Mouse (Mus musculus) midbrain, embryonic 16.5 days (tissue): ENCODE data around the gene Iqcf1. TPM values are rescaled to one million over a fixed set of nuclear protein-coding genes. Genes with fewer than 3 reads are reported as not detected.

ENCODE experiments used
- ATAC-seq: fragments of 200-750 bp; cut with Nextera tagmentation; 2 replicates; pipeline ENCODE4 v1.8.0; 2017; ENCODE audit warnings: moderate TSS enrichment
- H3K27ac ChIP-seq: fragments of 300-500 bp; sonication (generic); 2 replicates; pipeline ENCODE4 v1.5.1; 2014; ENCODE audit warnings: mild to moderate bottlenecking, low read length, mixed read lengths
- H3K27me3 ChIP-seq: fragments of 300-500 bp; sonication (generic); 2 replicates; pipeline ENCODE4 v1.6.1; 2014; ENCODE audit warnings: low read depth, low read length, mixed read lengths; ENCODE audit not compliant: control insufficient read depth, insufficient read depth
- H3K36me3 ChIP-seq: fragments of 300-500 bp; sonication (generic); 2 replicates; pipeline ENCODE4 v1.6.1; 2014; ENCODE audit warnings: mild to moderate bottlenecking, low read length, moderate library complexity, mixed read lengths; ENCODE audit not compliant: control insufficient read depth, insufficient read depth
- H3K4me1 ChIP-seq: fragments of 300-500 bp; sonication (generic); 2 replicates; pipeline ENCODE4 v1.6.1; 2014; ENCODE audit warnings: mild to moderate bottlenecking, low read length, mixed read lengths; ENCODE audit not compliant: control insufficient read depth, insufficient read depth
- H3K4me2 ChIP-seq: fragments of 300-500 bp; sonication (generic); 2 replicates; pipeline ENCODE4 v1.6.1; 2014; ENCODE audit warnings: mild to moderate bottlenecking, low read length, mixed read lengths
- H3K4me3 ChIP-seq: fragments of 300-500 bp; sonication (generic); 2 replicates; pipeline ENCODE4 v1.5.1; 2014; ENCODE audit warnings: low read depth, mild to moderate bottlenecking, low read length, moderate library complexity, mixed read lengths
- H3K9ac ChIP-seq: fragments of 300-500 bp; sonication (generic); 2 replicates; pipeline ENCODE4 v1.6.1; 2014; ENCODE audit warnings: low read depth, low read length, mixed read lengths
- H3K9me3 ChIP-seq: fragments of 300-500 bp; sonication (generic); replicated peaks from 2 replicates; pipeline ENCODE4 v1.6.1; 2014; ENCODE audit warnings: mild to moderate bottlenecking, low read length, mixed read lengths; ENCODE audit not compliant: control insufficient read depth, poor library complexity, severe bottlenecking
- WGBS: fragments of 180-500 bp; shearing (Covaris S2); extraction: QIAGEN DNeasy Blood & Tissue Kit; methylation state at CpG from one replicate; pipeline ENCODE4 v1.1.7; 2014; 5-methylcytosine and 5-hydroxymethylcytosine counted together
- polyA plus RNA-seq: library from polyadenylated mRNA; unstranded; fragments of >200 nt; fragmentation: Nextera tagmentation; extraction: Ambion mirVana; gene quantifications from 2 replicates; pipeline ENCODE4 v1.2.1, GENCODE M21; 2015

Gene Iqcf1
- not detected in 2 replicates for polyA plus RNA-seq

DNA sequence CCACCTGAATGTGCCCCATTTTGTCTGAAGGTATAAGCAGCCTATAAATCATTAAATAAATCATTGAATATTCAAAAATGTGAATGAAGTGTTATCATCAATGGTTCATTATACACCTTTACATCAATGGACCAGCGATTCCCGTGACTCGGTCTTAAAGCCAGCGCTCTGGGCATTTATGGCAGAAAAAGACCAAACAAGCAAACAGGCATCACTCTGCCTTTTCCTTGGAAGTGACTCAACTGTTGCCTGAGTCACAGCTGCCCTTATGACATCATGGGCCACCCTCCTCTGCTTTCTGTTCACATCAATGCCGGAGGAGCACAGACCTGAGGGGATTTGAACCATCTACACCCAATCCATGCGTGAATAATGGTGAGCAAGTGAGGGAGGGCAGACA is at the start of gene Iqcf1:
TSS of gene Iqcf1 (plus strand) at position 301 of the 400 bp plus-strand sequence.
- Histone ChIP-seq H3K27ac (no peak within 1 kb of the TSS), H3K9me3 (no peaks in the 10 kb centered on the region), H3K4me2 (no peak within 1 kb of the TSS), H3K27me3 (no peaks in the 10 kb centered on the region), H3K36me3 (no peaks in the 10 kb centered on the region), H3K9ac (no peak within 1 kb of the TSS), H3K4me1 (no peaks in the 10 kb centered on the region), H3K4me3 (no peak within 1 kb of the TSS)
- no peak for ATAC-seq
- WGBS, result 92% methylated on average over 6 of the region's 6 CpGs

DNA sequence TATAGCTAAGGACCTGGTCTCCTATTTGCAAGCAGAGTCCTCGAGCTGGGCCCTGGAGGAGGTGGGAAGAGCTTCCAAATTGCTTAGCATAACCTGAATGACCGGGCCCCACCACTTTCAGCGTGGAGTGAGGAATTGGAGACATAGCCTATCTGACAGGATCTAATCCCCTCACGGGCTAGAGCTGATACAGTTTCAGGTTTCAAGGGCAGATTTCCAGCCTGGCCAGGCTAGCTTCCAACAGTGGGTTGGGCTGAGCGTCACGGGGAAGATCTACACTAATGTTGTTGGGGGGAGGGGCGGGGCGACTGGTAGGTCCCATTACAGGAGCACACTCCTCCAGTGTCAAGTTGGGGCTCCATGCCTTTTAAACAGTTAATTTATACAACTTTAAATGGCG is 49.1 kb upstream of the Iqcf1 start:
- Histone ChIP-seq H3K9ac (no peak overlapping the region), H3K27me3 (no peaks in the 10 kb centered on the region), H3K4me2 (no peak overlapping the region), H3K9me3 (no peaks in the 10 kb centered on the region), H3K4me1 (peaks cover 41% of the 10 kb centered on the region), H3K36me3 (no peaks in the 10 kb centered on the region), H3K27ac (no peak overlapping the region), H3K4me3 (no peak overlapping the region)
- WGBS, result 24% methylated on average over 9 of the region's 9 CpGs
- ATAC-seq, result no peak

DNA sequence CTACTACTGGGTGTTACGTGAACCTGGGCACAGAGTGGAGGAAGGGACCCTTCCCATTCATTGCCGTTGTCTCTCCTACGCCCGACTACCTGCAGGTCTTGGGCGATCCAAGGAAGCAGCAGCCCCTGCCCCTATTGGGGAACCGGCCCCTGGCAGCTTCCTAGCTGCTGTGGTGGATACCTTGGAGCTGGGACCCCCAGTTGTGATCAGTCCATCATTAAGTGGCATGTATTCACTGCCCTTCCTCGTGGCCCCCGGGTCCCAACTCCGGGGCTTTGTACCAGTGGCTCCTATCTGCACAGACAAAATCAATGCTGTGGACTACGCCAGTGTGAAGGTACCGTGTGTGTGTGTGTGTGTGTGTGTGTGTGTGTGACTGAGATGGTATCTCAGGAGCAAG is 48.5 kb upstream of the Iqcf1 start:
- no peaks in the 10 kb centered on the region for H3K36me3 ChIP-seq
- WGBS, result 79% methylated on average over 11 of the region's 11 CpGs
- H3K27me3 ChIP-seq, result no peaks in the 10 kb centered on the region
- no peak overlapping the region for H3K27ac ChIP-seq
- no peak overlapping the region for H3K4me2 ChIP-seq
- no peaks in the 10 kb centered on the region for H3K9me3 ChIP-seq
- no peak overlapping the region for H3K9ac ChIP-seq
- ATAC-seq, result no peak
- H3K4me1 ChIP-seq, result peaks cover 47% of the 10 kb centered on the region
- no peak overlapping the region for H3K4me3 ChIP-seq

DNA sequence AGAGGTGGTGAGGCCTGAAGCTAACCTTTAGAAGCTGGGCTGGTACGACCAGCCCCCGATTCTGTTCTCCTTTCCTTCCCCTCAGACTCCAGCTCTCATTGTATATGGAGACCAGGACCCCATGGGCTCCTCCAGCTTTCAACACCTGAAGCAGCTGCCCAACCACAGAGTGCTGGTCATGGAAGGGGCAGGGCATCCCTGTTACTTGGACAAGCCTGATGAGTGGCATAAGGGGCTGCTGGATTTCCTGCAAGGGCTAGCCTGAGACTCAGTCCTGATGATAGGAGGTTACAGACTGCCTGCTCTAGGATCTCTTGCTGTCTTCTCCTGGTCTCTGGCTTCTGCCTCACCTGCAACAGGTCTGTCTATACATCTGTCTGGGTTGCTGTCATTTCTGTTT is 47.9 kb upstream of the Iqcf1 start:
- WGBS, result 61% methylated on average over 2 of the region's 2 CpGs
- Histone ChIP-seq H3K4me1 (peaks cover 48% of the 10 kb centered on the region), H3K9ac (no peak overlapping the region), H3K27me3 (no peaks in the 10 kb centered on the region), H3K27ac (no peak overlapping the region), H3K36me3 (no peaks in the 10 kb centered on the region), H3K4me3 (no peak overlapping the region), H3K9me3 (no peaks in the 10 kb centered on the region), H3K4me2 (no peak overlapping the region)
- ATAC-seq, result no peak

DNA sequence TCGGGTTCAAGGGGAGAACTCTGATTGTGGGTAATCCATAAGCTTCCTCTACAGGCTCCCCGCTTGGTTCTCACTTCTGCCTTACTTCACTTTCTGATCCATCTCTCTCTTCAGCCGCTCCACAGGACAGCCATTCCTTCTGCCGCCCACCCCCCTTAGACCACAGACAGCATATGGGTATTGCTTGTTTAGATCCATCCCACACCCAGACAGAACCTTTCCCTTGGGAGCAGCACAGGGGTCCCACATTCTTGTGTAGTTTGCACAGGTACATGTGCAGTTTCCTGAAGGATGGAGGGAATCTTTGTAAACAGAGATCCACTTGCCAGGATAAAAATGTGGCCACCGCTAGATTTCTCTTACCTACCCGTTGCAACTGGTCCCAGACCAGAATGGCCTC is 47.4 kb upstream of the Iqcf1 start:
- no peaks in the 10 kb centered on the region for H3K9me3 ChIP-seq
- H3K4me1 ChIP-seq, result peaks cover 51% of the 10 kb centered on the region
- H3K4me2 ChIP-seq, result peak overlapping the region; percentile 98
- H3K4me3 ChIP-seq, result peak overlapping the region; percentile 63; the same call in 1 of the 2 replicates
- no peaks in the 10 kb centered on the region for H3K36me3 ChIP-seq
- peak overlapping the region; percentile 92 for H3K27ac ChIP-seq
- H3K9ac ChIP-seq, result peak overlapping the region; percentile 72
- no peak for ATAC-seq
- H3K27me3 ChIP-seq, result no peaks in the 10 kb centered on the region
- 21% methylated on average over 6 of the region's 6 CpGs for WGBS

DNA sequence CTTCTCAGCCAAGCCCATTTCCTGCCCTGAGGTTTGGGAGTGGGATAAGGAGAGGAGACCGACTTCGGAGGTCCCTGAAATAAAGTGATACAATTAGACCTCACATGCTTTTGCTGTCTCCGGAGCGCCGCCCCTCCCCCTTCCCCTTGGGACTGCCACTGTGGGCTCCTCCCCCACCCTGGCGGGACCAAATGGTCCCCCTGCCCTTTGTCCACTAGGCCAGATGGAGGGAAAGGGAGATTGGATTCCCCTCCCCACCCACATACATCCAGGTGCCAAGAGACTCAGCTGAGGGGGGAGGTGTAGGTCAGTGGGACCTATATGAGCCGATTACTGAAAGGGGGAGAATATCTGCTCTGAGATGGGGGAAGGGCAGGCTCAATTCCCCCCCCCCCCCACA is 46.9 kb upstream of the Iqcf1 start:
- WGBS, result 0% methylated on average over 4 of the region's 7 CpGs
- peaks cover 52% of the 10 kb centered on the region for H3K4me1 ChIP-seq
- H3K9me3 ChIP-seq, result no peaks in the 10 kb centered on the region
- H3K27me3 ChIP-seq, result no peaks in the 10 kb centered on the region
- no peaks in the 10 kb centered on the region for H3K36me3 ChIP-seq
- peak overlapping the region; percentile 72 for H3K9ac ChIP-seq
- H3K4me3 ChIP-seq, result peak overlapping the region; percentile 63
- no peak for ATAC-seq
- H3K4me2 ChIP-seq, result peak overlapping the region; percentile 98
- peak overlapping the region; percentile 92 for H3K27ac ChIP-seq

DNA sequence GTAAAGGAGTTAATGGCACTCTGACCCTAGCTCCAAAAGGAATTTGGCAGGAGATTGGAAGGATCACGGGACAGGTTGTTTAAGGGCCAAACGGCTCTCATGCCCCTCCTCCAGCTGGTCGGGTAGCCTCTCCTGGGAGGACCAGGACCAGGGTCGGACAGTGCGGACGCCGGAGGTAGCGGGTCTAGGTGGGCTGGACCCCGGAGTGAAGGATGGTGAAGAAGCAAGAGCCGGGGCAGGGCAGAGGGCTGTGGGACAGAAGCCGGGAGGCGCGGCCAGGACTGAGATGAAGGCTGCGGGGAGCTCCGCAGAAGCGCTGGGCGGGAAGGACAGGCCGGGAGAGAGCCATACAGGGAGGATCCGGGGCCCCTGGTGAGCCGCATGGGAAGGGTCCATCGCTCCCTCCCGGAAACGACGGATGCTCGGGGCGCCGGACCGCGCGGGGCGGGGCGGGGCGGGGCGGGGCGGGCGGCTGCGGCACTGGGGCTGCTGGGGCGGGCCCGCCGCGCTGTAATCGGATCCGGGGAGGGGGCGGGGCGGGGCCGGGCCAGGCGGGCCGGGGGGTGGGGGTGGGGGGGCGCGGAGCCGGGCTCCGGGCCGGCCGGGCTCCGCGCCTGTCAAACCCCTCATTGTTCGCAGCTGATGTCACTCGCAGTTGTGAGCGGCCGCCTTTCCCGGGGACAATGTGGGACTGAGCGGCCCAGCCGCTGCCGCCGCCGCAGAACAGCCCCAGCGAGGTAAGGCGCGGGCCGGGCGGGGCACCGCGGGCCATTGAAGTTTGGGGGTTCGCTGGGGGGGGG is 46.3 kb upstream of the Iqcf1 start, which contains the start of gene Pcbp4:
TSS of gene Pcbp4 (plus strand) at position 21 of the 800 bp plus-strand sequence.
- ATAC-seq, result peak; percentile 50
- peak within 1 kb of the TSS; percentile 63 for H3K4me3 ChIP-seq
- H3K4me1 ChIP-seq, result peaks cover 53% of the 10 kb centered on the region
- peak within 1 kb of the TSS; percentile 92 for H3K27ac ChIP-seq
- peak within 1 kb of the TSS; percentile 98 for H3K4me2 ChIP-seq
- H3K27me3 ChIP-seq, result no peaks in the 10 kb centered on the region
- H3K9ac ChIP-seq, result peak within 1 kb of the TSS; percentile 72
- no peaks in the 10 kb centered on the region for H3K36me3 ChIP-seq
- no peaks in the 10 kb centered on the region for H3K9me3 ChIP-seq
- WGBS, result under 1% methylated on average over 36 of the region's 74 CpGs

DNA sequence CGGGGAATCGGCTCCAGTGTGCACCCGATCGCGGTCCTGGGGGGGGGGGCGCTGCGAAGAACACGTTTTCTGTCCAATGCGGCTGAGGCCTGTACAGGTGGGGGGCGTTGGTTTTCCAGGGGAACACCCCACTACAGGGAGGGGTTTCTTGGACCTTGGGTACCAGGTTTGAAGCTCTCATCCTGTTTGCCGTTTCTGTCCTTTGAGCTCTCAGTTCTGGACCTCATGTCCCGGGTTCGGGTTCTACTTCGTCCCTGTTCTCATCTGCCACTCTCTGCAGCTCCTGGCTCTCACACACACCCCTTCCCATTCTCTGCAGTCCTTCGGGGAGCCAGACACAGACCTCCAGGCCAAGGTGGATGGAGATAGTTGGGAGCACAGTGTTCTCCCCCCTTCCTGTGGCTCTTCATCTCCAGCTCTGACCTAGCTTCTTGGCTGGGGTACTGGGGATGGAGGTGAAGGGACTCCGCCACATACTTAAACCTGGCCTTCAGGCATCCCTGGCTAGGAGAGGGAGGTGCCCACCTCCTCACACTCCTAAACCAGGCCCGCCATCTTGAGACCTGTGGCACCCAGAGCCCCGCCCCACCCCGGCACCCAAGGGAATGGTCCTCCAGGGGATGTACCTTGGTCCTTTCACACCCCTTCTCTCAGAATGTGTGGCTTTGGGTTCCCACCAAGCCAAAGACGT is 45.6 kb upstream of the Iqcf1 start:
- Histone ChIP-seq H3K4me3 (peak overlapping the region; percentile 63), H3K27ac (peak overlapping the region; percentile 92), H3K36me3 (no peaks in the 10 kb centered on the region), H3K9me3 (no peaks in the 10 kb centered on the region), H3K4me2 (peak overlapping the region; percentile 98), H3K27me3 (no peaks in the 10 kb centered on the region), H3K4me1 (peaks cover 53% of the 10 kb centered on the region), H3K9ac (peak overlapping the region; percentile 72)
- peak; percentile 9 for ATAC-seq
- WGBS, result 2% methylated on average over 15 of the region's 20 CpGs
